In genomic region chr17:42462726-42463125, GRCm38 (mm10) we compare ENCODE assay signal across 27 mouse cellular contexts.
DNase-seq lines count a peak whose midpoint lies in the region.
"Had no signal": no experiment of that assay in that cellular context is flagged by ENCODE, and none has a peak within 500 bp of the region (broad histone marks: within the 10 kb centered on the region; RNA-seq: fewer than 3 reads in every experiment).

No protein-coding gene starts in this region.

- peak; percentile 46 to 65 for DNase-seq in frontal cortex, adult 2 months (ENCODE audit: extremely low spot score in 1 of 2, low spot score in 1 of 2)
- no peak for DNase-seq in frontal cortex, postnatal 25 days (ENCODE audit: low spot score in 2 of 2)
- peak; percentile 31 to 36 for DNase-seq in right cerebral cortex, adult 2 months (ENCODE audit: low spot score in 2 of 2)
- DNase-seq in right cerebral cortex, postnatal 14 days, result no peak
- peak; percentile 15 for DNase-seq in right cerebral cortex, postnatal 25 days
- no peak for DNase-seq in heart, embryonic 10.5 days (ENCODE audit: low spot score)
- no peak for DNase-seq in kidney, adult 18-20 months
- DNase-seq: adrenal gland, postnatal 14 days; cerebellum, adult 18-20 months; cerebellum, postnatal 14 days; gastrocnemius, adult 2 months; gastrocnemius, postnatal 36 days; heart, adult 18-20 months; kidney, postnatal 25 days; liver; lung, embryonic 14.5 days; lung, postnatal 14 days; midbrain, embryonic 14.5 days; retina, postnatal 1 day; thymus, adult 18-20 months; thymus, postnatal 25 days had no signal

- H3K27me3 ChIP-seq in heart, embryonic 10.5 days (ENCODE audit: insufficient read depth, poor library complexity, severe bottlenecking), result no peaks in the 10 kb centered on the region
- H3K27me3 ChIP-seq: heart, embryonic 12.5 days; neural tube, embryonic 15.5 days; Patski had no signal

- H3K4me3 ChIP-seq in heart, embryonic 10.5 days, result no peak overlapping the region
- H3K4me3 ChIP-seq: erythroblast, embryonic 14.5 days; gastrocnemius, adult 2 months; heart, embryonic 12.5 days; neural tube, embryonic 15.5 days had no signal

- H3K36me3 ChIP-seq in heart, embryonic 10.5 days, result no peaks in the 10 kb centered on the region
- H3K36me3 ChIP-seq: heart, embryonic 12.5 days; neural tube, embryonic 15.5 days had no signal

- no peak overlapping the region for H3K27ac ChIP-seq in heart, embryonic 10.5 days
- H3K27ac ChIP-seq: gastrocnemius, adult 2 months; hindbrain, embryonic 14.5 days; liver, embryonic 14.5 days; neural tube, embryonic 15.5 days had no signal

- no peaks in the 10 kb centered on the region for H3K9me3 ChIP-seq in heart, embryonic 10.5 days

- H3K4me1 ChIP-seq in heart, embryonic 10.5 days, result no peaks in the 10 kb centered on the region
- H3K4me1 ChIP-seq: heart, embryonic 12.5 days; neural tube, embryonic 15.5 days had no signal

Comparison
In these comparisons a context has a peak if more than half of its experiments do, and no peak if none do; other contexts are left out.
1. DNase-seq: peak in frontal cortex, adult 2 months (2 of 2), right cerebral cortex, adult 2 months (2 of 2) and right cerebral cortex, postnatal 25 days (single experiment); none in frontal cortex, postnatal 25 days (0 of 2), right cerebral cortex, postnatal 14 days (single experiment), heart, embryonic 10.5 days (single experiment) and kidney, adult 18-20 months (single experiment).